8 mouse cellular contexts compared by ENCODE assay signal in genomic region chr12:113143164-113143563, GRCm38 (mm10). TPM values are rescaled to one million over a fixed set of nuclear protein-coding genes. Genes with fewer than 3 reads are reported as not detected.
DNase-seq lines count a peak whose midpoint lies in the region; ATAC-seq and TF ChIP-seq lines count a peak whose summit lies in the region.

No protein-coding gene starts in this region.

- peak; percentile 53 for DNase-seq in lung, postnatal 10 days
- no peak for DNase-seq in layer of hippocampus, postnatal 10 days (ENCODE audit: low spot score in 2 of 2)
- no peak for DNase-seq in right cerebral cortex, postnatal 14 days
- DNase-seq in adrenal gland, postnatal 4 days (ENCODE audit: low spot score in 2 of 2) = no peak
- DNase-seq in frontal cortex, postnatal 25 days (ENCODE audit: low spot score in 2 of 2) = no peak

- peaks cover 43% of the 10 kb centered on the region for H3K36me3 ChIP-seq in E14TG2a.4 (ENCODE audit: insufficient read depth, low read length)
- peaks cover 32% of the 10 kb centered on the region for H3K36me3 ChIP-seq in forebrain, embryonic 12.5 days (replicated peaks)
- H3K36me3 ChIP-seq in hindbrain, embryonic 16.5 days (ENCODE audit: control insufficient read depth, insufficient read depth, low read length) = no peaks in the 10 kb centered on the region; the same call in 1 of the 2 replicates

- 68% methylated on average over 7 of the region's 7 CpGs for WGBS in forebrain, embryonic 12.5 days
- WGBS in hindbrain, embryonic 16.5 days = 72% methylated on average over 7 of the region's 7 CpGs

- peaks cover 31% of the 10 kb centered on the region for H3K27me3 ChIP-seq in E14TG2a.4 (ENCODE audit: insufficient read depth, low read length)
- peaks cover 30% of the 10 kb centered on the region for H3K27me3 ChIP-seq in forebrain, embryonic 12.5 days
- no peaks in the 10 kb centered on the region for H3K27me3 ChIP-seq in hindbrain, embryonic 16.5 days (replicated peaks; ENCODE audit: control insufficient read depth, insufficient read depth, low read length)

- H3K27ac ChIP-seq in forebrain, embryonic 12.5 days = no peak overlapping the region
- no peak overlapping the region; the same call in 1 of the 2 replicates for H3K27ac ChIP-seq in hindbrain, embryonic 16.5 days (ENCODE audit: low read depth, low read length)

- H3K4me1 ChIP-seq in E14TG2a.4 (replicated peaks; ENCODE audit: low read depth, low read length) = peaks cover 90% of the 10 kb centered on the region
- peaks cover 56% of the 10 kb centered on the region for H3K4me1 ChIP-seq in forebrain, embryonic 12.5 days
- H3K4me1 ChIP-seq in hindbrain, embryonic 16.5 days (ENCODE audit: control insufficient read depth, insufficient read depth, low read depth, low read length) = peaks cover 47% of the 10 kb centered on the region

- H3K9me3 ChIP-seq in E14TG2a.4 (ENCODE audit: low read length) = no peaks in the 10 kb centered on the region
- no peaks in the 10 kb centered on the region for H3K9me3 ChIP-seq in forebrain, embryonic 12.5 days
- H3K9me3 ChIP-seq in hindbrain, embryonic 16.5 days (ENCODE audit: control insufficient read depth, low read length) = no peaks in the 10 kb centered on the region

- ATAC-seq in forebrain, embryonic 12.5 days (ENCODE audit: low FRiP score) = no peak
- no peak for ATAC-seq in hindbrain, embryonic 16.5 days

- TF ChIP-seq CTCF in E14TG2a.4 (conservative IDR thresholded peaks at IDR 0.05; ENCODE audit: low read length) = no peak

- H3K4me3 ChIP-seq in E14TG2a.4 (replicated peaks; ENCODE audit: low read length) = peak overlapping the region; percentile 90
- no peak overlapping the region for H3K4me3 ChIP-seq in forebrain, embryonic 12.5 days (replicated peaks)
- peak overlapping the region; percentile 60 for H3K4me3 ChIP-seq in hindbrain, embryonic 16.5 days (ENCODE audit: low read length)

- H3K4me2 ChIP-seq in forebrain, embryonic 12.5 days = peak overlapping the region; percentile 75
- H3K4me2 ChIP-seq in hindbrain, embryonic 16.5 days (ENCODE audit: low read length) = peak overlapping the region; percentile 69

- H3K9ac ChIP-seq in forebrain, embryonic 12.5 days = peak overlapping the region; percentile 61; the same call in 1 of the 2 replicates
- peak overlapping the region; percentile 75 for H3K9ac ChIP-seq in hindbrain, embryonic 16.5 days (ENCODE audit: low read depth, low read length)

RNA-seq across cellular contexts. Expression of gene Crip1, which starts 3.0 kb away (rescaled TPM):
- 48.5 and 62.0 TPM in 2 replicates for polyA plus RNA-seq in forebrain, embryonic 12.5 days (2016; fragmentation: Nextera tagmentation; extraction: Ambion mirVana)
- 29.8 and 40.7 TPM in 2 replicates for polyA plus RNA-seq in hindbrain, embryonic 16.5 days (2015; fragmentation: Nextera tagmentation; extraction: Ambion mirVana)
- total RNA-seq in layer of hippocampus, postnatal 10 days (2021) = 10 to 100 TPM; 13.5 to 14.1 TPM
- total RNA-seq in adrenal gland, postnatal 4 days (2021) = 100 to 1,000 TPM; 129 to 134 TPM

RNA-seq across cellular contexts. Expression of gene Crip2, which starts 3.1 kb away (rescaled TPM):
- polyA plus RNA-seq in forebrain, embryonic 12.5 days (2016; fragmentation: Nextera tagmentation; extraction: Ambion mirVana) = 223 and 227 TPM in 2 replicates
- polyA plus RNA-seq in hindbrain, embryonic 16.5 days (2015; fragmentation: Nextera tagmentation; extraction: Ambion mirVana) = 342 and 346 TPM in 2 replicates
- total RNA-seq in layer of hippocampus, postnatal 10 days (2021) = 100 to 1,000 TPM; 179 to 183 TPM
- 100 to 1,000 TPM; 109 to 110 TPM for total RNA-seq in adrenal gland, postnatal 4 days (2021)

RNA-seq across cellular contexts. Expression of gene Tedc1, which starts 13.1 kb away (rescaled TPM):
- polyA plus RNA-seq in forebrain, embryonic 12.5 days (2016; fragmentation: Nextera tagmentation; extraction: Ambion mirVana) = 48.3 and 49.6 TPM in 2 replicates
- polyA plus RNA-seq in hindbrain, embryonic 16.5 days (2015; fragmentation: Nextera tagmentation; extraction: Ambion mirVana) = 14.5 and 18.3 TPM in 2 replicates
- total RNA-seq in layer of hippocampus, postnatal 10 days (2021) = 1 to 10 TPM; 3.0 to 3.3 TPM
- total RNA-seq in adrenal gland, postnatal 4 days (2021) = 10 to 100 TPM in 1 of 2 experiments, 1 to 10 TPM in 1; 7.1 to 10.3 TPM

RNA-seq across cellular contexts. Expression of gene Tmem121, which starts 42.6 kb away (rescaled TPM):
- 21.6 and 21.9 TPM in 2 replicates for polyA plus RNA-seq in forebrain, embryonic 12.5 days (2016; fragmentation: Nextera tagmentation; extraction: Ambion mirVana)
- 50.8 and 52.2 TPM in 2 replicates for polyA plus RNA-seq in hindbrain, embryonic 16.5 days (2015; fragmentation: Nextera tagmentation; extraction: Ambion mirVana)
- total RNA-seq in layer of hippocampus, postnatal 10 days (2021) = 10 to 100 TPM; 30.5 to 33.9 TPM
- total RNA-seq in adrenal gland, postnatal 4 days (2021) = 1 to 10 TPM; 4.8 to 7.3 TPM

RNA-seq across cellular contexts. Expression of gene Mta1, which starts 45.1 kb away (rescaled TPM):
- 22.2 and 22.7 TPM in 2 replicates for polyA plus RNA-seq in forebrain, embryonic 12.5 days (2016; fragmentation: Nextera tagmentation; extraction: Ambion mirVana)
- 13.4 and 14.6 TPM in 2 replicates for polyA plus RNA-seq in hindbrain, embryonic 16.5 days (2015; fragmentation: Nextera tagmentation; extraction: Ambion mirVana)
- total RNA-seq in layer of hippocampus, postnatal 10 days (2021) = 10 to 100 TPM; 87.3 to 89.5 TPM
- 100 to 1,000 TPM; 129 to 138 TPM for total RNA-seq in adrenal gland, postnatal 4 days (2021)

Comparison
In these comparisons a context has a peak if more than half of its experiments do, and no peak if none do; other contexts are left out.
1. RNA of gene Crip1, which starts 3.0 kb away (total RNA-seq): 129 to 134 TPM in adrenal gland, postnatal 4 days; 13.5 to 14.1 TPM in layer of hippocampus, postnatal 10 days; every median in the first group is over 4 times any median in the second.